Mouse (Mus musculus) left cerebral cortex, postnatal 14 days (tissue): Measurements from ENCODE around the gene Ltbp3. TPM values are rescaled to one million over a fixed set of nuclear protein-coding genes. Genes with fewer than 3 reads are reported as not detected.
"Not testable (repeated sequence)": the region's sequence is repeated elsewhere in the genome, so short reads cannot be mapped to it uniquely, and the experiment has no call there.

Experiments
- DNase-seq, 2 experiments: peaks; one replicate each; pipeline ENCODE4 v3.0.0; 2021 to 2022; ENCODE audit warnings: low spot score in 2 of 2, mixed read lengths in 1 of 2
- intact Hi-C: fragments of 180-260 bp; cut with DNase I; formaldehyde crosslinking; loops from one replicate; pipeline ENCODE4 v1.15.1; 2025
- total RNA-seq, 2 experiments: library from RNA; stranded (reverse); gene quantifications; 2 replicates each; pipeline ENCODE4 v1.2.3; 2021

Ltbp3 gene
- total RNA-seq, 2 experiments from 2014 or later: 26.6 to 29.0 TPM

DNA sequence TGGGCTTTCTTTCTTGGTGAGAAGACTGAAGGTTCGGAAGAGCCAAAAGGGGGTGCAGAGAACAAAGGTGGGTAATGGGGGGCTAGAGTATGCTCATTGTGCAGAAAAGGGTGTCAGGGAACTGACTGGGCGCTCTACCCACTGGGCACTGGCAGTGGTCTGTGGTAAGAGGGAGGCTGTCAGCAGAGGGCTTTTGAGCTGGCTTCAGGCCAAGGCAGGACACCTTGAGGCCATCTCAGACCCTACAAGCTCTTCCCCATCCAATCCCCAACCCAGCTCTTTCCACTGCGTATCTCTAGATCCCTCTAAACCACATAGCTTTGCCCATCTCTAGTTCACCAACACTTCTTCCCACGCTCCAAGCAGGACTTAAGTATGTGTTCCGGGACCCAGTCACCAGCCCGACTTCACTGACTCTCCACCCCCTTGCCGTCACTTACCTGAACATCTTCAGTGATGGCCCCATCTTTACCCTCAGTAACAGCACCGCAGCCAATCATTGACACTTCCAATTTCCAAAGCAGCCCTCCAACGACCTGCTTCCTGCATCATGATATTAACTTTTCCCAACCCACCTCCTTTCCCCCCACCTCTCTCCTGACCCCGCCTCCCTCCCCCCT, 44.4 kb downstream of the Ltbp3 start:
- intact Hi-C loops: loop anchor here (5.0 kb wide), 2 partner anchors 73 to 172 kb away; no protein-coding TSS in a partner anchor
- no peak for DNase-seq

- intact Hi-C loops: loop anchor here (2.0 kb wide), 1 partner anchor 92 kb away; no protein-coding TSS in a partner anchor
- peak; percentile 90 to 92 for DNase-seq
These were observed 45.9 kb downstream of the Ltbp3 start for GRCm38 (mm10) chr19:5786441-5787114.

DNA sequence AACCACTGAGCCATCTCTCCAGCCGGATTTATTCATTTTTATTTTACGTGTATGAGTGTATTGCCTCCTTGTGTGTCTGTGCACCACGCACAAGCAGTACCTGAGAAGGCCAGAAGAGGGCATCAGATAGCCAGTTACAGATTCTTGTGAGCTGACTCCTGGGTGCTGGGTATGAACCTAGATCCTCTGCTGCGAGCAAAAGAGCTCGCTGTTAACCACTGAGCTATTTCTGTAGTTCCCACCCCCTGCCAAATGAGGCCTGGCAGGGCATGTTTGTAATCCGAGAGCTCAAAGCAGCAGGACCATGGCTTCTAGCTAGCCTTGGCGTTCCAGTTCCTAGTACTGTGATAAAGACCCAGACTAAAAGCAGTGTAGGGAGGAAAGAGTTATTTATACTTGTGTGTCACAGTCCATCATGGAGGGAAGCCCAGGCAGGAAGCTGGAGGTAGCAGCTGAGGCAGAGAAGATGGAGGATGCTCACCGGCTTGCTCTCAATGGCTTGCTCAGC, 46.5 kb downstream of the Ltbp3 start:
- peak; percentile 90 to 96 for DNase-seq
- intact Hi-C loops: loop anchor here (2.0 kb wide), 1 partner anchor 92 kb away; no protein-coding TSS in a partner anchor

- intact Hi-C loops: loop anchor here (2.0 kb wide), 1 partner anchor 91 kb away; no protein-coding TSS in a partner anchor
These were observed 47.2 kb downstream of the Ltbp3 start for GRCm38 (mm10) chr19:5787920-5788319.

DNA sequence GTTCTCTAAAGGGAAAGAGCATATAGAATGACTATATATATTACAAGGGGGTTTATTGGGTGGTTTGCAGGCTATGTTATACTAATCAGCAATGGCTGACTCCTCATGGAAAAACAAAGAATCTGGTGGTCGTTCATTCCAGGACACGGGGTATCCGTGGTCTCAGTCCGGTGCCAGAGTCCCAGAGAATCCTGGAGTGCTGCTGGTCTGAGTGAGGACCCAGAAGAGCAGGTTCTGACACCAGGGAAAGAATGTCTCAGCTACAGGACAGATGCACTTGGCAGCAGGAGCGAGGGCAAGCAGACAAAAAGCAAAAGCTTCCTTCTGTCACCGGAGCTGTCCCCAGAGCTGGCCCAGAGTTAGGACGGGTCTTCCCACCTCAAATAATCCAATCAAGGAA, 47.9 kb downstream of the Ltbp3 start:
- DNase-seq: no peak
- intact Hi-C loops: no loop called here

More at GRCm38 (mm10) chr19:5787920-5788319, 47.2 kb downstream of the Ltbp3 start:
- no peak for DNase-seq

DNA sequence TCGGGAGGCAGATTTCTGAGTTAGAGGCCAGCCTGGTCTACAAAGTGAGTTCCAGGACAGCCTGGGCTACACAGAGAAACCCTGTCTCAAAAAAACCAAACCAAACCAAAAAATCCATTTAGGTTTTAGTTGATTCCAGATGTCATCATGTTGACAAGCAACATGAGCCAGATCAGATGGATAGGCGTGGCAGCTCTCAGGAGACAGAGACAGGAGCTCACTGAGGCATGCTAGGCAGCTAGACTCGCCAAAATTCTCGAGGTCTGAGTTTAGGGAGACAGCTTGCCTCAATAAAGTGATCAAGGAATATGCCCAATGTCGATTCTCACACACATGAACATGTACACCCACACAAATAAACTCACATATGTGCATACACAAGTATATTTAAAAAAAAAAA, 48.4 kb downstream of the Ltbp3 start:
- no peak for DNase-seq
- intact Hi-C loops: no loop called here

DNA sequence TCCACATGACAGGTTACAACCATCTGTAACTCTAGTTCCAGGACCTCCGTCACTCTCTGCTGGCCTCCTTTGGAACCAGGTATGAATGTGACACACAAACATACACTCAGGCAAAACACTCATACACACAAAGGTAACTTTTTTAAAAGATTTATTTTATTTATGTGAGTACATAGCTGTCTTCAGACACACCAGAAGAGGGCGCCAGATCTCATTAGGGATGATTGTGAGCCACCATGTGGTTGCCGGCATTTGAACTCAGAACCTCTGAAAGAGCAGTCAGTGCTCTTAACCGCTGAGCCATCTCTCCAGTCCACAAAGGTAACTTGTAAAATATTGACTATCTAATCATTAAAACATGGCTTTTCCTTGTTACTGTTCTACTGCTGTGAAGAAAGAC, 50.6 kb downstream of the Ltbp3 start:
- DNase-seq: no peak

DNA sequence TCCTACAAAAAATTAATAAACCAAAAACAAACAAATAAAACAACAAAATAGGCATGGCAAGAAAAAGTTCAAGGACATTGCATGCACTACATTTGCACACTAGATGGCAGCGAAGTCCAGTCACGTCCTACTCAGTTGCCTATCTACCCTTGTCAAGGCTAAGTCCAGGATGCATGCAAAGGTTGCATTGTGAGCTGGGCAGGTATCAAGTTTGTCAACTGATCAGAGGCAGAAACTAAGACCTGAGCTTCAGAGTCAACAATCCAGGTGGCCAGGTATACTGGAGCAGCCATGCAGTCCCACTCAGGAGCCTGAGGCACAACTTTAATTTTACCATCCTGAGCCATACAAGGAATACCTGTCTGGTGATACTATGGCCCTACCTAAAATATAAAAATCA, 52.4 kb downstream of the Ltbp3 start:
- peak; percentile 58 to 70 for DNase-seq
- intact Hi-C loops: loop anchor here (1.0 to 2.0 kb wide), 2 partner anchors 57 to 84 kb away; partner anchors contain the start of gene Slc25a45

More for the DNA sequence above, 50.6 kb downstream of the Ltbp3 start:
- intact Hi-C loops: no loop called here

DNA sequence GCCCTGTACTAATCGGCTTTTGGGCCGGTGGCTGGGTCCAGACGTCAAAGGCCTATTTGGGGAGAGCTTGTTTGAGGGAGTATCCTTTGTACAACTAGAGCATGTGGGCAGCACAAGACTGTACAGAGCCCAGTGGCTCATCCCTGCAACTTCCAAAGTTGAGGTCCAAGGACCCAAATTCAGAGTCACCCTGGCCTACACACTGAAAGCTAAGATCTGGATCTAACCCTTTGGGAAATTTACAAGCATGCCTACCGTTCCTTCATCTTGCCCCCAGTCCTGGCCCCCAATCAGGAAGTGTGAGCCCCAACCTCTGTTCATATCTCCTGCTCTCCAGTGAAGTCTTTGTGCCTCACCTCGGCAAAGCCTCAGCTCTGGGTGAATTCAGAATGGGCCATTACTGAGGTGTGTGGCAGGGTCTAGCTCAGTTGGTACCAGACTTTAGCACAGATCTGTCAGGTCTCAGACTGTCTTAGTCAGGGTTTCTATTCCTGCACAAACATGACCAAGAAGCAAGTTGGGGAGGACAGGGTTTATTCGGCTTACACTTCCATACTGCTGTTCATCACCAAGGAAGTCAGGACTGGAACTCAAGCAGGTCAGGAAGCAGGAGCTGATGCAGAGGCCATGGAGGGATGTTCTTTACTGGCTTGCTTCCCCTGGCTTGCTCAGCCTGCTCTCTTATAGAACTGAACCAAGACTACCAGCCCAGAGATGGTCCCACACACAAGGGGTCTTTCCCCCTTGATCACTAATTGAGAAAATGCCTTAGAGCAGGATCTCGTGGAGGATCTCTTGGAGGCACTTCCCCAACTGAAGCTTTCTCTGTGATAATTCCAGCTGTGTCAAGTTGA, 53.4 kb downstream of the Ltbp3 start:
- DNase-seq: not testable (repeated sequence)
- intact Hi-C loops: loop anchor here (1.0 to 2.0 kb wide), 2 partner anchors 56 to 83 kb away; partner anchors contain the start of gene Slc25a45

DNA sequence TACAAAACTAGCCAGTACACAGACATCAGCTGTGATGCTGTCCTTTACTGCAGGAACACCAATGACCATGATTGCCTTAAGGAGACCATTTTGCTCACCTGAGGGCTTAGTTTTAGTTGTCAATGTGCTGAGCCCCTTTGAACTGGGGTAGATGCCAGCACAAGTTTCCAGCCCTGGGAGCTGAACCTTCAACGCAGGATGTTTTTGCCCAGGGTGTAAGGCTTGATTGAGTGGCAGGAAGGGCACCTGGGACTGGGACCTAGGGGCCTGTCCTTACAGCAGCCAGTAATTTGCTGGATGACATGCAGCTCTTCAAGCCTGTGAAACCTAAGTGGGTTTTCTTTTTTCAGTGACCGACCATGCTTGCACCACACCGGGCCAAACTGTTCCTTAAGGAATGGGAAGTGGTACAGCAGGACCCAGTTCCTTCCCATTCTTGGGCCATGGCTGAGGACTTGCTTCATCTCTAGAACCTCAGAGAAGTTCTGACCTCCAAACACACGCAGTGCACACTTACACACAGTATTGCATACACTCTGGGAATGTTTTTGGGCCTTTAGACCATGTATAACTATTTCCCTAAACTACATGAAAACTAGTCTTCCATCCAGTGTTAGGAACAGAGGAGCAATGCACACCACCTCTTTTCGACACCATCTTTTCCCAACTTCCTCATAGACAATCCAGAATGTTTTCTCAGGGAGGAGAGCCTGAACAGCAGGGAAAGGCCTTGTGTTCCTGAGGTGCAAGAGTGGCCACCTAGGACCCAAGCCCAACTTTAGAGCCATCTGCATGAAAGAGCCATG, 54.3 kb downstream of the Ltbp3 start:
- intact Hi-C loops: no loop called here
- DNase-seq: peak in 1 of 2 experiments; percentile 72

GRCm38 (mm10) chr19:5795668-5796572, 55.2 kb downstream of the Ltbp3 start:
- DNase-seq: no peak
- intact Hi-C loops: no loop called here

DNA sequence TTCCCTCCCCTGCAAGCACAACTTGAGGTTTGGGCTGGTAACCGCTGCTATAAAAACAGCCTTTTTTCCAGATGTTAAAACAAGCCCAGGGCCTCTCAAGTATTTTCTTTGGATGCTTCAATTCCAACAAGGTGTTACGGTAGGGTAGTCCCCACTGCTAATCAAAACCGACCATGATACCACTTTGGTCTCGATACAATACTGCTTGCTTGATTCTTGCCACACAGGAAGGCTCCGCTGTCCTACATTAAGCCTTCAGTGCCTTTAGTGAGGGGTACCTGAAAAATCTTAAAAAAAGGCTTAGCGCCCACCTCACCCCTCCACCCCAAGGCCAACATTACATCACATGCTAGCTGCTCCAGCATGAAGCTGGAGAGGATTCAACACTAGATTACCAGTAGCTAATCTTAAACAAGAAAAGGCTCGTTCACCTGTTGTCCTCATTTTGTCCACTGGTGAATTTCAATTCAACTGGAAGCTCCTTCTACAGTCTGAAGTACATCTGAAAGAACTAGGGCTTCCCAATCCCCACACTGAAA, 55.9 kb downstream of the Ltbp3 start:
- intact Hi-C loops: no loop called here
- DNase-seq: no peak

DNA sequence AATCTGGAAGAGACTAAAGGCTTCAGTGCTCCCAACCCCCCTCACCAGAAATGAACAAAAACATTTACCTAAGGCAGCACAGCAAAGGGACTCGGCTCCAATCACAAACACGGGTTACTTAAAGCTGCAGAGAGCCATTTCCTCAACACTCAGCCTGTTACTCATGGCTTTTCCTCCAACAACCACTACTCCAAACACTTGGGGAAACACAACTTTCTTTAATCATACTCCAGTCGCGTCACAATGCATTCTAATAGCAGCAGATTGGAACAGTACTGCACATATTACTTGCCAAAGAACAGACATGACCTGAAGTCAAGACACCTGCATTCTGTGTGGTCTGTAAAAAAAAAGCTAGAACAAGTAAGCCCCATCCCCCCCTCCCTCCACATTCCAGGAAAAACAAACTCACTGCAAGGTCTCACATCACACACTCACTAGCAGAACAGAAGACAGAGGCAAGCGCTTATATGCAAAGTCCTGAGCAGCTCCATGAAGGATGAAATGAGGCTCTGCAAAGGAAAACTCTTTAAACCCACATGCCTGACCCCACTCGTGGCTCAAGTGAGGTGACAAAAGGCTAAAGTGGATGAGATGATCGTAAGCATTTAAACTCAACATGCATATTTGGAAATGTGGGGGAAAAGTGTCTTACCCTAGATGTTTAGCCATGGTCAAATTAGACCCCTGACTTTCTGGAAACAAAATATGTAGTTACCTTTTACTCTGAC, 56.8 kb downstream of the Ltbp3 start:
- intact Hi-C loops: no loop called here
- DNase-seq: no peak

DNA sequence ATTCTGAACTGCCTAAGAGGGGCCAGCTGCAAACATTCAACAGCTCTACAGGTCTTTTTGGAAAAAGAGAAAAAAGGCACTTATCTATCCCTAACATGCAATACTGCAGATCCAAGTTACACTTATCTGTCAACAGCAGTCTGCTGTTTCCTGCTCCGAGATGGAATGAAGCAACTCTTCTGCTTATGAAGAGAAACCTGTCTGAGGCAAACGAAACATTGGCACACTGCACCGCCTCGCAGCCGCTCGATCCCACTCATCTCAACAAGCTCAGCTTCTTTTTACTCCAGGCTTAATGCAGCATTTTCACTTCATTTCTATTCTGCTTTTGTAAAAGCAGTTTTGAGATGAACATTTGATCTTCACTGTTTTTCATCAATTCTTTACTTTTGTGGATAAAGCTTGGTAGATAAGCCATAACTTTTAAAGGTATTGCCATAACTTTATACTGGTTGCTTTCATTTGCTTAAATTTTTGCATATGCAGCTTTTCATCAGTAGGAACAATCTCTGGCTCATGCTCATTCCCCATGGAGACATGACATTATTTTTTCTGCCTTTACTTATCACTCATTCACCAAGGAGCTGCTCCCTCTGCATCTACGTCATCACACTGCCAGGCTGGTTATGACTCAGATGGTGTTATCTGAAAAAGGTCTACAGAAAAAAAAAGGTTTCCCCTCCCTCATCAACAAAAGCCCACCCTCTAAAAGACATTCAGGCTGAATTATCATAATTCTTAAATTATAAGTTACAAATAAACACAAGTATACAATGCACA, 58.2 kb downstream of the Ltbp3 start:
- no peak for DNase-seq
- intact Hi-C loops: no loop called here

- intact Hi-C loops: no loop called here
- DNase-seq: no peak
These were observed 59.1 kb downstream of the Ltbp3 start for GRCm38 (mm10) chr19:5799566-5800349.

- intact Hi-C loops: no loop called here
- DNase-seq: no peak
These were observed 59.6 kb downstream of the Ltbp3 start for GRCm38 (mm10) chr19:5800350-5800631.
